Mouse (Mus musculus): ENCODE results near the gene Nyap2.

GRCm38 (mm10) chr1:81132007-81132712 is 55.4 kb downstream of the Nyap2 start:
- TF ChIP-seq CTCF (IDR thresholded peaks at IDR 0.05; ENCODE audit: insufficient read depth, low read length) (no peak), POLR2A (IDR thresholded peaks at IDR 0.05; ENCODE audit: borderline replicate concordance, extremely low read depth, low read depth, low read length) (no peak)

Data from lung, adult 2 months (tissue).